Mouse (Mus musculus) liver, embryonic 14.5 days (tissue): ENCODE measurements around the gene Nek4.

Experiments
- CTCF ChIP-seq: IDR thresholded peaks from 2 replicates; pipeline ENCODE4 v1.5.1; 2016; ENCODE audit warnings: antibody characterized with exemption, low read depth, control low read depth
- EP300 ChIP-seq: IDR thresholded peaks from 2 replicates; pipeline ENCODE4 v1.6.1; 2016; ENCODE audit warnings: antibody characterized with exemption, low read depth

- TF ChIP-seq CTCF (no peak), EP300 (no peak)
These were observed 46.9 kb upstream of the Nek4 start for GRCm38 (mm10) chr14:30904307-30904706.
